Mouse (Mus musculus) liver, embryonic 16.5 days (tissue): ENCODE measurements around the gene Mgll. TPM values are rescaled to one million over a fixed set of nuclear protein-coding genes. Genes with fewer than 3 reads are reported as not detected.
A peak's percentile ranks its signal among the peaks of the same experiment; 100 is the strongest.

Experiments
- ATAC-seq: fragments of 200-750 bp; cut with Nextera tagmentation; 2 replicates; pipeline ENCODE4 v1.8.0; 2017; ENCODE audit warnings: low read depth, mild to moderate bottlenecking, moderate number of reproducible peaks, moderate library complexity
- H3K27ac ChIP-seq: fragments of 300-500 bp; sonication (generic); 2 replicates; pipeline ENCODE4 v1.5.1; 2014; ENCODE audit warnings: mild to moderate bottlenecking, low read length
- H3K27me3 ChIP-seq: fragments of 300-500 bp; sonication (generic); 2 replicates; pipeline ENCODE4 v1.6.1; 2014; ENCODE audit warnings: low read depth, low read length, mixed read lengths; ENCODE audit not compliant: control insufficient read depth, insufficient read depth
- H3K36me3 ChIP-seq: fragments of 300-500 bp; sonication (generic); 2 replicates; pipeline ENCODE4 v1.6.1; 2014; ENCODE audit warnings: mild to moderate bottlenecking; ENCODE audit not compliant: control insufficient read depth, insufficient read depth
- H3K4me1 ChIP-seq: fragments of 300-500 bp; sonication (generic); 2 replicates; pipeline ENCODE4 v1.6.1; 2014; ENCODE audit warnings: low read depth, low read length, mixed read lengths; ENCODE audit not compliant: control insufficient read depth
- H3K4me2 ChIP-seq: fragments of 300-500 bp; sonication (generic); 2 replicates; pipeline ENCODE4 v1.6.1; 2014; ENCODE audit warnings: low read depth, low read length, mixed read lengths
- H3K4me3 ChIP-seq: fragments of 300-500 bp; sonication (generic); 2 replicates; pipeline ENCODE4 v1.5.1; 2014; ENCODE audit warnings: low read depth, mild to moderate bottlenecking, low read length
- H3K9ac ChIP-seq: fragments of 300-500 bp; sonication (generic); 2 replicates; pipeline ENCODE4 v1.6.1; 2014; ENCODE audit warnings: low read depth, low read length
- H3K9me3 ChIP-seq: fragments of 300-500 bp; sonication (generic); replicated peaks from 2 replicates; pipeline ENCODE4 v1.6.1; 2016; ENCODE audit warnings: low read length; ENCODE audit not compliant: control insufficient read depth
- WGBS: fragments of 180-500 bp; shearing (Covaris S2); extraction: QIAGEN DNeasy Blood & Tissue Kit; methylation state at CpG from one replicate; pipeline ENCODE4 v1.1.7; 2014; ENCODE audit not compliant: insufficient replicate concordance; 5-methylcytosine and 5-hydroxymethylcytosine counted together
- polyA plus RNA-seq: library from polyadenylated mRNA; unstranded; fragments of >200 nt; fragmentation: Nextera tagmentation; extraction: Ambion mirVana; gene quantifications from 2 replicates; pipeline ENCODE4 v1.2.1, GENCODE M21; 2015

Gene Mgll
- polyA plus RNA-seq, 1 experiment from 2014 or later = 62.3 TPM

DNA sequence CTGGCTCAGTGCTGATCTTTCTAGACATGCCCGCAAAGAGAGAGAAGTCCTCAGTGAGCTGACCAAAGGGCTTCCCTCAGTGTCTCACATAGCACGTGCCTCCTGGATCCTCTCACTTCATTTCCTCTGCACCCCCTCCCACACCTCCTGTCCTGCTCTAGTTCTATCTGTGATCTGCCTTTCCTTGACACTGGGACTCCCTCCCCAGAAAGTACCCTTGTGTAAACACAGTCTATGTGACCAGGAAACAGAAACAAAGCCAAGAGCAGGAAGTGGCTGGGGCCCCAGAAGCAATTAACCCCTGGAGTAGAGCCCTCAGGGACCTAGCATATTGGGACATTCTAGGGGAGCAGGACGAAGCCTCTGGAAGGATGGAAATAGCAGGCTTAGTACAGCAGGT is 96.6 kb downstream of the Mgll start:
- ATAC-seq = peak; percentile 20; the same call in 1 of the 2 replicates
- H3K4me1 ChIP-seq = no peaks in the 10 kb centered on the region; the same call in 1 of the 2 replicates
- no peaks in the 10 kb centered on the region for H3K9me3 ChIP-seq
- H3K27ac ChIP-seq = no peak overlapping the region; the same call in 1 of the 2 replicates
- H3K4me3 ChIP-seq = no peak overlapping the region
- no peak overlapping the region for H3K9ac ChIP-seq
- 26% methylated on average over 3 of the region's 3 CpGs for WGBS
- peaks cover 15% of the 10 kb centered on the region for H3K36me3 ChIP-seq
- no peaks in the 10 kb centered on the region for H3K27me3 ChIP-seq
- H3K4me2 ChIP-seq = no peak overlapping the region

DNA sequence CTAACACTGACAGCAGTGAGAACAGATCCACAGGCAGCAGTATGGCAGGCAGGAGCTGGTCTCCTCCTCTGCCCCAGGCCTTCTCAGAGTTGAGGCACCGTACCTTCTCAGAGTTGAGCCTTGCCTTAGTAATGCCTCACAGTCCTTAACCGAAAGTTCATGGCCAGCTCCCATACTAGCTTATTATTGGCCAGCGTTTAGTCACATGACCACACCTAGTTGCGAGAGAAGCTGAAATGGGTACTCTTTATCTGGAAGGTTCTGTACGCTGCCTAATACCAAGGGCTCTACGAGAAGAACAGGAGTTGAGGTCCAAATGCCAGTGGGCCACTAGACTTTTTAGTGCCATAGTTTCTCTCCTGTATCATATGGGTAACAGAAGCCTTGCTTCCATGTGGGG is 97.1 kb downstream of the Mgll start:
- Histone ChIP-seq H3K4me2 (no peak overlapping the region), H3K4me1 (no peaks in the 10 kb centered on the region; the same call in 1 of the 2 replicates), H3K36me3 (peaks cover 15% of the 10 kb centered on the region), H3K4me3 (no peak overlapping the region), H3K27ac (no peak overlapping the region; the same call in 1 of the 2 replicates), H3K9ac (no peak overlapping the region), H3K27me3 (no peaks in the 10 kb centered on the region), H3K9me3 (no peaks in the 10 kb centered on the region)
- WGBS = 85% methylated on average over 6 of the region's 6 CpGs
- no peak for ATAC-seq

GRCm38 (mm10) chr6:88821901-88822300 is 97.7 kb downstream of the Mgll start:
- WGBS = 78% methylated on average over 11 of the region's 11 CpGs

GRCm38 (mm10) chr6:88824183-88824582 is 100.0 kb downstream of the Mgll start:
- no peak for ATAC-seq
- Histone ChIP-seq H3K4me2 (no peak overlapping the region), H3K36me3 (peaks cover 8% of the 10 kb centered on the region; the same call in 1 of the 2 replicates), H3K4me1 (peaks cover 4% of the 10 kb centered on the region; the same call in 1 of the 2 replicates), H3K27me3 (no peaks in the 10 kb centered on the region), H3K27ac (no peak overlapping the region), H3K9me3 (no peaks in the 10 kb centered on the region), H3K4me3 (no peak overlapping the region), H3K9ac (no peak overlapping the region)
- WGBS = 64% methylated on average over 7 of the region's 7 CpGs

More at GRCm38 (mm10) chr6:88821901-88822300, 97.7 kb downstream of the Mgll start:
- Histone ChIP-seq H3K9me3 (no peaks in the 10 kb centered on the region), H3K4me2 (no peak overlapping the region), H3K36me3 (peaks cover 15% of the 10 kb centered on the region), H3K4me1 (no peaks in the 10 kb centered on the region; the same call in 1 of the 2 replicates), H3K27me3 (no peaks in the 10 kb centered on the region), H3K27ac (no peak overlapping the region), H3K4me3 (no peak overlapping the region), H3K9ac (no peak overlapping the region)
- ATAC-seq = no peak

GRCm38 (mm10) chr6:88826088-88826487 is 101.9 kb downstream of the Mgll start:
- no peak overlapping the region for H3K4me2 ChIP-seq
- H3K4me1 ChIP-seq = peaks cover 4% of the 10 kb centered on the region; the same call in 1 of the 2 replicates
- no peak for ATAC-seq
- H3K4me3 ChIP-seq = no peak overlapping the region
- H3K9me3 ChIP-seq = no peaks in the 10 kb centered on the region
- no peak overlapping the region for H3K27ac ChIP-seq
- peaks cover 8% of the 10 kb centered on the region; the same call in 1 of the 2 replicates for H3K36me3 ChIP-seq
- H3K9ac ChIP-seq = no peak overlapping the region
- whole genome bisulfite sequencing = 35% methylated on average over 3 of the region's 3 CpGs
- H3K27me3 ChIP-seq = no peaks in the 10 kb centered on the region

- 44% methylated on average over 6 of the region's 6 CpGs for WGBS
- peaks cover 7% of the 10 kb centered on the region for H3K4me1 ChIP-seq
- no peak overlapping the region for H3K4me3 ChIP-seq
- no peaks in the 10 kb centered on the region for H3K27me3 ChIP-seq
- peak; percentile 47 for ATAC-seq
- no peak overlapping the region for H3K9ac ChIP-seq
- no peaks in the 10 kb centered on the region for H3K9me3 ChIP-seq
- H3K36me3 ChIP-seq = peaks cover 8% of the 10 kb centered on the region; the same call in 1 of the 2 replicates
- H3K4me2 ChIP-seq = no peak overlapping the region
- H3K27ac ChIP-seq = no peak overlapping the region
These were observed 102.3 kb downstream of the Mgll start for GRCm38 (mm10) chr6:88826545-88826944.

DNA sequence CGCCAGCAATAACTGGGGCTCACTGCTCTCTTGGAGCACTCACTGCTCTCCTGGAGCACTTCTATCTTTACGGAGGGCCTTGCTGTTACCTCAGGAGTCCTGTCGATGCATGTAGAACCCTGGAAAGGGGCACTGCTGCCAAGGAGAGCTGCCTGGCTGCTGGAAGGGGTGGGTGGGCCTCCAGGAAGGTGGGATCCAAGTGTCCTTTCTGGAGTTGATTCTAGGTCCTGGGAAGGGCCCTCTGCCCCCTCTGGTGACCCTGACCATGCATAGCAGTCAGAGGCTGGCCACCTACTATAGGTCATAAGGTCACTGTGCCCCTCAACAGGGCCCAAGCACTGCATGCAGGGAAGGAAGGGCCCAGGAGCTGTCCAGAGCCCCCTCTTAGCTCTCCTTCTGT is 102.8 kb downstream of the Mgll start:
- Histone ChIP-seq H3K27ac (no peak overlapping the region; the same call in 1 of the 2 replicates), H3K4me1 (peaks cover 10% of the 10 kb centered on the region), H3K27me3 (no peaks in the 10 kb centered on the region), H3K9me3 (no peaks in the 10 kb centered on the region), H3K9ac (no peak overlapping the region), H3K36me3 (peaks cover 8% of the 10 kb centered on the region; the same call in 1 of the 2 replicates), H3K4me3 (no peak overlapping the region), H3K4me2 (no peak overlapping the region)
- no peak for ATAC-seq
- WGBS = 80% methylated on average over 3 of the region's 3 CpGs

- no peak overlapping the region for H3K4me3 ChIP-seq
- no peak overlapping the region; the same call in 1 of the 2 replicates for H3K27ac ChIP-seq
- peaks cover 6% of the 10 kb centered on the region; the same call in 1 of the 2 replicates for H3K36me3 ChIP-seq
- H3K9ac ChIP-seq = no peak overlapping the region
- H3K4me1 ChIP-seq = peaks cover 13% of the 10 kb centered on the region
- ATAC-seq = no peak
- no peaks in the 10 kb centered on the region for H3K9me3 ChIP-seq
- H3K27me3 ChIP-seq = no peaks in the 10 kb centered on the region
- WGBS = 50% methylated on average over 13 of the region's 13 CpGs
- H3K4me2 ChIP-seq = no peak overlapping the region
These were observed 103.4 kb downstream of the Mgll start for GRCm38 (mm10) chr6:88827395-88828205.
